Mouse (Mus musculus) ES-E14 (cell line): ENCODE measurements around the gene Hecw2.

Experiments used
- CHD2 ChIP-seq: IDR thresholded peaks from 2 replicates; pipeline ENCODE4 v1.6.1; 2014; ENCODE audit warnings: mild to moderate bottlenecking, low read depth, low read length, inconsistent platforms
- HCFC1 ChIP-seq: IDR thresholded peaks from 2 replicates; pipeline ENCODE4 v1.6.1; 2012; ENCODE audit warnings: low read length, inconsistent platforms, borderline replicate concordance; ENCODE audit not compliant: insufficient read depth
- MAFK ChIP-seq: IDR thresholded peaks from 2 replicates; pipeline ENCODE4 v1.6.1; 2014; ENCODE audit warnings: mild to moderate bottlenecking, low read depth, low read length, inconsistent platforms; ENCODE audit not compliant: insufficient read depth
- ZC3H11A ChIP-seq: IDR thresholded peaks from 2 replicates; pipeline ENCODE4 v1.6.1; 2012; ENCODE audit warnings: low read depth, mild to moderate bottlenecking, inconsistent platforms, low read length, borderline replicate concordance
- ZNF384 ChIP-seq: IDR thresholded peaks from 2 replicates; pipeline ENCODE4 v1.6.1; 2012; ENCODE audit warnings: low read depth, low read length, inconsistent platforms

DNA sequence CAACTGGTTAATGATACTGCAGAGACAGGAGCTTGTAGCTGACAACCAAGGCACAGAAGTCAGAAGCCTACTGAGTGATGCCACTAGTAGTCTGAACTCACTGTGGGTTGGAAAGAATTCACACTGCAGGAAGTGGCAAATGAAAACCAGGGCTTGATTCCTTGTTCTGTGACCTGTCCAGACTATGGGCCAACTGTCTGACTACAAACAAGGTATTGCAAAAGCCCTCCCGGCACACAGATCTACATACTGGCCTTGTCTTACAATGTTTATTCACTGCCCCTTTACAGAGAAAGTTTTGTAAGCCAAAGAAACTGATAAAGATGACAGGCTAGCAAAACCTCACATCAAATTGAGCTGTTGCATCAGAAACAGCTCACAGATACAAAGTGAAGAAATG lies 284.7 kb downstream of the Hecw2 start:
- no peak for TF ChIP-seq HCFC1
- no peak for TF ChIP-seq CHD2
- TF ChIP-seq ZNF384: no peak
- no peak for TF ChIP-seq ZC3H11A
- no peak for TF ChIP-seq MAFK
